Mouse (Mus musculus): ENCODE results near the gene Klk15.

Klk15 gene

DNA sequence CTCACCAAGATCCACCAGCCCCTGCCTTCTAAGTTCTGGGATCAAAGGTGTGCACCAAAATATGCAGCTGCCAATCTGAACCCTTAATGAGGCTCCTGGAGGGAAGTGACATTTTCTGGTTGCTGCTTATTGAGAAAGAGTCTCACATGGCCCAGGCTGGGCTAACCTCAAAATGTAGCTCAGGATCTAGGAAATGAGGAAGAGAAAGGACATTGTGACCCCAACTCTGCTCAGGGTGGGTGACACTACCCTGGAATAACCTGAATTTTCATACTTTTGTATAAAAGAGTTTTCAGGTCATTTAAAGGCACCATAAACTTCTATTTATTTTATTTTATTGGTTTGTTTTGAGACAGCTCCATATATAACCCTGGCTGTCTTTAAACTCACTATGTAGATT is 52.1 kb downstream of the Klk15 start:
- no peak for DNase-seq
